Mouse (Mus musculus) lung, postnatal 0 days (tissue): ENCODE measurements around the gene Eno2. TPM values are rescaled to one million over a fixed set of nuclear protein-coding genes. Genes with fewer than 3 reads are reported as not detected.
A peak's percentile ranks its signal among the peaks of the same experiment; 100 is the strongest.

Experiments used
- ATAC-seq: fragments of 200-750 bp; cut with Nextera tagmentation; 2 replicates; pipeline ENCODE4 v1.8.0; 2017; ENCODE audit warnings: moderate library complexity
- DNase-seq: peaks from one replicate; pipeline ENCODE4 v3.0.0-alpha.2; 2016; ENCODE audit warnings: low spot score
- H3K27ac ChIP-seq: fragments of 300-500 bp; sonication (generic); 2 replicates; pipeline ENCODE4 v1.5.1; 2014; ENCODE audit warnings: antibody characterized with exemption, mild to moderate bottlenecking, low read length, mixed read lengths
- H3K27me3 ChIP-seq: fragments of 300-500 bp; sonication (generic); replicated peaks from 2 replicates; pipeline ENCODE4 v1.6.1; 2014; ENCODE audit warnings: low read length, mixed read lengths; ENCODE audit not compliant: insufficient read depth
- H3K36me3 ChIP-seq: fragments of 300-500 bp; sonication (generic); 2 replicates; pipeline ENCODE4 v1.6.1; 2014; ENCODE audit warnings: low read length, mixed read lengths; ENCODE audit not compliant: insufficient read depth
- H3K4me1 ChIP-seq: fragments of 300-500 bp; sonication (generic); 2 replicates; pipeline ENCODE4 v1.6.1; 2014; ENCODE audit warnings: antibody characterized with exemption, low read depth, low read length, mixed read lengths; ENCODE audit not compliant: insufficient read depth
- H3K4me2 ChIP-seq: fragments of 300-500 bp; sonication (generic); replicated peaks from 2 replicates; pipeline ENCODE4 v1.6.1; 2014; ENCODE audit warnings: low read depth, mild to moderate bottlenecking, low read length, moderate library complexity, mixed read lengths
- H3K4me3 ChIP-seq: fragments of 300-500 bp; sonication (generic); 2 replicates; pipeline ENCODE4 v1.5.1; 2014; ENCODE audit warnings: low read depth, low read length
- H3K9ac ChIP-seq: fragments of 300-500 bp; sonication (generic); replicated peaks from 2 replicates; pipeline ENCODE4 v1.6.1; 2014; ENCODE audit warnings: low read depth, mild to moderate bottlenecking
- H3K9me3 ChIP-seq: fragments of 300-500 bp; sonication (generic); 2 replicates; pipeline ENCODE4 v1.6.1; 2016; ENCODE audit warnings: low read length, mixed read lengths
- CTCF ChIP-seq: IDR thresholded peaks from 2 replicates; pipeline ENCODE4 v1.5.1; 2016; ENCODE audit warnings: antibody characterized with exemption, mild to moderate bottlenecking
- EP300 ChIP-seq: IDR thresholded peaks from 2 replicates; pipeline ENCODE4 v1.6.1; 2016; ENCODE audit warnings: antibody characterized with exemption, mild to moderate bottlenecking, control low read depth
- WGBS: fragments of 180-500 bp; shearing (Covaris S2); extraction: QIAGEN DNeasy Blood & Tissue Kit; methylation state at CpG from one replicate; pipeline ENCODE4 v1.1.7; 2014; 5-methylcytosine and 5-hydroxymethylcytosine counted together
- polyA plus RNA-seq: library from polyadenylated mRNA; unstranded; fragments of >200 nt; fragmentation: Nextera tagmentation; extraction: Ambion mirVana; gene quantifications from 2 replicates; pipeline ENCODE4 v1.2.1, GENCODE M21; 2015

Eno2 gene
- polyA plus RNA-seq, 1 experiment from 2014 or later, result 1.5 TPM

DNA sequence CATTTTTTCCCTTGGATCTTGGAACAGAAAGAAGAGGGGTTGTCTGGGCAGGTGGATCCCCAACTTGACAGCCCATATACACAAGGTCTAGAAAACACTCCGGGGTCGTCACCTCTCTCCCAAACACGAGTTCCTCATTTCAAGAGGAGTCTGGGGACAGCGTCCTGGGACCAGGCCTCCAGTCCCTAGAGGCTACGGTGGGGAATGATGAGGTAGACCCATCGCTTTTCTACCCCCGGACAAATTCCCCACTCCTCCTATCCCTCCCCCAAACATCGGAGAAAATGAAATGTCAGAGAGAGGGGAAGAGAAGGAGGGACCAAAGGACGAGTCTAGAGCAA, 799 bp downstream of the Eno2 start:
- ATAC-seq (no peak), DNase-seq (no peak)
- no peaks in the 10 kb centered on the region for H3K36me3 ChIP-seq
- no peak overlapping the region for H3K9ac ChIP-seq
- peaks cover 3% of the 10 kb centered on the region; the same call in 1 of the 2 replicates for H3K4me1 ChIP-seq
- H3K4me3 ChIP-seq, result peak overlapping the region; percentile 48; the same call in 1 of the 2 replicates
- 4% methylated on average over 9 of the region's 9 CpGs for WGBS
- TF ChIP-seq CTCF (no peak), EP300 (no peak)
- no peaks in the 10 kb centered on the region for H3K27me3 ChIP-seq
- peak overlapping the region; percentile 80 for H3K4me2 ChIP-seq
- H3K9me3 ChIP-seq, result no peaks in the 10 kb centered on the region
- no peak overlapping the region for H3K27ac ChIP-seq

DNA sequence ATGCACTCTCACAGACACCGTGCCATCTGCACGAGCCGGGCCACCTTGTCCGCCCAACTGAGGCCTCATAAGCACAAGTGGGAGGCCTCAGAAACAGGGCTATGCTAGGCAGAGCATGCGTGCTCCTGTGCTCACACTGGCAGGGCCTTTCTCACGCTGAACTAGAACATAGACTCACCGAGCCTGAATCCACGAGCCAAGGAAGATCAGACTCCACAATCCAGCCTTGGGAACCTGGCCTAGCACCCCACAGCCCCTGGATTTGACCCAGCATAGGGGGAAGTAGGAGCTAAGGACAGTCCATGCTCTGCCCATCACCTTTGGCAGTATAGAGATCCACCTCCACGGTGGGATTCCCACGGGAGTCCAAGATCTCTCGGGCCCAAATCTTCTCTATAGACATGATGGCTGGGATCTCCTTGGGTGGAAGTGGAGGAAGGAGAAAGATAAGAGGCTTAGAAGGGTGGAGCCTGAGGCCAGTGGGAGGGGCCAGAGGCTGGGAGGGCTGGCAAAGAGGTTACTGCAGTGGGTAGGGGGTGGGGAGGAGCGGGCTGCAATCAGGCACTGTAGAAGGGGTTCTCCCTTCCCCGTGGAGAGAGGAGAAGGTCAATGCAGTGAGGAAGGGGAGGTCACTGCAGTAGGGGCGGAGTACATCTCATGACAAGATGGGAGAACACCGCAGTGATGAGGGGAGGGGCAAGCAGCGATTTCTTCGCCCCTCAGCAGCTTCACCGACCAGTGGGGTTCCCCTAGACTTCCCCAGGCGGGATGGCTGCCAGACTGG, 1.4 kb downstream of the Eno2 start:
- H3K4me3 ChIP-seq, result no peak overlapping the region
- H3K9ac ChIP-seq, result no peak overlapping the region
- no peak overlapping the region for H3K27ac ChIP-seq
- no peaks in the 10 kb centered on the region for H3K36me3 ChIP-seq
- peak overlapping the region; percentile 80; the same call in 1 of the 2 replicates for H3K4me2 ChIP-seq
- no peaks in the 10 kb centered on the region for H3K27me3 ChIP-seq
- ATAC-seq (no peak; the same call in 1 of the 2 replicates), DNase-seq (no peak)
- TF ChIP-seq CTCF (no peak), EP300 (no peak)
- 37% methylated on average over 17 of the region's 19 CpGs for WGBS
- H3K4me1 ChIP-seq, result peaks cover 3% of the 10 kb centered on the region; the same call in 1 of the 2 replicates
- no peaks in the 10 kb centered on the region for H3K9me3 ChIP-seq

DNA sequence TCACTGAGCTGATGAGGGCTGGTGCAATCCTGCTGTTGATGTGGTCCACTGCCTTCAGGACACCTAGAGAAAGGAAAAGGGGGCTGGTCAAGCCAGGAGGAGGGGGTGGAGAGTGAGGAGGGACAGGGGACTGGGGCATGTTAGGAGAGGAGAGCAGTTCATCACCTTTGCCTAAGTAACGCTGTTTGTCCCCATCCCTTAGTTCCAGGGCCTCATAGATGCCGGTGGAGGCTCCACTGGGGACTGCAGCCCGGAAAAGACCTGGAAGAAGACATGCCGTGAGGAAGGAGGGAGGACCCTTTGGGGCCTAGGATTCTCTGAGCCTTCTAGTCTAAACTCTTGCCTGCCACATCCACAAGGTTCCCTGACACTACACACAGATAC, 1.9 kb downstream of the Eno2 start:
- H3K4me1 ChIP-seq, result peaks cover 3% of the 10 kb centered on the region; the same call in 1 of the 2 replicates
- H3K9me3 ChIP-seq, result no peaks in the 10 kb centered on the region
- H3K4me2 ChIP-seq, result no peak overlapping the region
- no peak overlapping the region for H3K4me3 ChIP-seq
- H3K36me3 ChIP-seq, result no peaks in the 10 kb centered on the region
- H3K27me3 ChIP-seq, result no peaks in the 10 kb centered on the region
- DNase-seq, result no peak
- no peak overlapping the region for H3K27ac ChIP-seq
- H3K9ac ChIP-seq, result no peak overlapping the region
- WGBS, result 42% methylated on average over 4 of the region's 4 CpGs
- TF ChIP-seq EP300 (no peak), CTCF (no peak)
- no peak for ATAC-seq

DNA sequence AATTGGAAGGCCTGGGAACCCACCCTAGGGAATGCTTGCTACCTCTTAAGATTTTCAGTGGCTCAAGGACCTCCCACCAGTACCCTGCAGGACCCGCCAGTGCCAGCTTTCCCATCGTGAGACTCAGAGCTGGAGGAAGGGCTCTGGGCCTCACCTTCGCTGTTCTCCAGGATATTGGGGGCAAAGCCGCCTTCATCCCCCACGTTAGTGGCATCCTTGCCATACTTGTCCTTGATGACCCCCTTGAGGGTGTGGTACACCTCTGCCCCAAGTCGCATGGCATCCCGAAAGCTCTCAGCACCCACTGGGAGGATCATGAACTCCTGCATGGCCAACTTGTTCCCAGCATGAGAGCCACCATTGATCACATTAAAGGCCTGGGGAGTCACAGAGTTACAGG, 3.5 kb downstream of the Eno2 start:
- H3K9ac ChIP-seq, result no peak overlapping the region
- no peak for DNase-seq
- no peak overlapping the region for H3K4me3 ChIP-seq
- no peaks in the 10 kb centered on the region for H3K36me3 ChIP-seq
- H3K27ac ChIP-seq, result no peak overlapping the region
- ATAC-seq, result no peak
- no peak overlapping the region for H3K4me2 ChIP-seq
- no peaks in the 10 kb centered on the region for H3K27me3 ChIP-seq
- no peaks in the 10 kb centered on the region for H3K9me3 ChIP-seq
- peaks cover 3% of the 10 kb centered on the region; the same call in 1 of the 2 replicates for H3K4me1 ChIP-seq
- 83% methylated on average over 7 of the region's 7 CpGs for WGBS
- TF ChIP-seq CTCF (no peak), EP300 (no peak)

DNA sequence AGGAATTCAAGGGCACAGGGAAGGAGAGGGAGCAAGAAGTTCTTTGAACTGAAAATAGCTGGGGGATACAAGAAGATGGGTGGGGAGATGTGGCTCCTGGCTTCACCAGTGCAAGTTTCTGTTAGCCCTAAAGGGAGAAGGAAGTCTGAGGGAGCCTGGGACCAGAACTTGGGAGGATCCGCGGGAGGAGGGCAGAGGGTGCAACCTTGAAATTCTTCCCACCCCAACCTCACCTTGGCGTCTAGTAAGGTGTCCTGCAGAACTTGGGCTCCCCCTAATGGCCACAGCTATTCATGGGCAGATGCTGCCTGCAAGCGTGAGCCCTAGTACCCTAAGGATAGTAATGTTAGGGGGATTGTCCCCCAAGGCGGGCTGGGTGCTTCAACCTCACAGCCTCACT, 10.2 kb downstream of the Eno2 start:
- Histone ChIP-seq H3K9ac (no peak overlapping the region), H3K9me3 (no peaks in the 10 kb centered on the region), H3K27ac (peak overlapping the region; percentile 97), H3K27me3 (no peaks in the 10 kb centered on the region), H3K4me3 (no peak overlapping the region), H3K4me1 (peaks cover 20% of the 10 kb centered on the region), H3K36me3 (no peaks in the 10 kb centered on the region), H3K4me2 (peak overlapping the region; percentile 30)
- ATAC-seq (peak; percentile 23), DNase-seq (peak; percentile 95)
- WGBS, result 2% methylated on average over 5 of the region's 5 CpGs
- TF ChIP-seq EP300 (no peak), CTCF (peak; percentile 97)

DNA sequence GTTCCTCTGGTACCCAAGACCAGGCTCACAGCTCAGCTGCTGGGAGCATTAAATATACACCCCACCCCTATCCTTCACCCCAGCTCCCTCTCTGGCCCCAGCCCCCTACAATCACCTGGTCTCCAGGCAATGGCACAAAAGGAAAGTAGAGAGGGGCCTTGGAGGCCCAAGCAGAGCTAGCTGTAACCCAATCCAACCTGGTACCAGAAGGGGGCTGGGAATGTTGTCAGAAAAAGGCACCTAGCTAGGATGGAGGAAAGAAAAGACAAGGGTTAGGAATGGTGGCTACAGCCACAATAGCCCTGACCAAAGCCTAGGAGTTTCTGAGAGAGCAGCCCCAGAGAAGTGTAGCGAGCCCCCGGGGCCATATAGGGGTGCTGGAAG, 10.6 kb downstream of the Eno2 start:
- Histone ChIP-seq H3K27me3 (no peaks in the 10 kb centered on the region), H3K9me3 (no peaks in the 10 kb centered on the region), H3K4me2 (peak overlapping the region; percentile 30), H3K9ac (no peak overlapping the region), H3K4me1 (peaks cover 20% of the 10 kb centered on the region), H3K4me3 (no peak overlapping the region), H3K36me3 (no peaks in the 10 kb centered on the region), H3K27ac (peak overlapping the region; percentile 97)
- 52% methylated on average over 2 of the region's 2 CpGs for WGBS
- DNase-seq, result no peak
- TF ChIP-seq EP300 (no peak), CTCF (no peak)
- no peak for ATAC-seq
